12 mouse cellular contexts compared by ENCODE assay signal in the genomic region with DNA sequence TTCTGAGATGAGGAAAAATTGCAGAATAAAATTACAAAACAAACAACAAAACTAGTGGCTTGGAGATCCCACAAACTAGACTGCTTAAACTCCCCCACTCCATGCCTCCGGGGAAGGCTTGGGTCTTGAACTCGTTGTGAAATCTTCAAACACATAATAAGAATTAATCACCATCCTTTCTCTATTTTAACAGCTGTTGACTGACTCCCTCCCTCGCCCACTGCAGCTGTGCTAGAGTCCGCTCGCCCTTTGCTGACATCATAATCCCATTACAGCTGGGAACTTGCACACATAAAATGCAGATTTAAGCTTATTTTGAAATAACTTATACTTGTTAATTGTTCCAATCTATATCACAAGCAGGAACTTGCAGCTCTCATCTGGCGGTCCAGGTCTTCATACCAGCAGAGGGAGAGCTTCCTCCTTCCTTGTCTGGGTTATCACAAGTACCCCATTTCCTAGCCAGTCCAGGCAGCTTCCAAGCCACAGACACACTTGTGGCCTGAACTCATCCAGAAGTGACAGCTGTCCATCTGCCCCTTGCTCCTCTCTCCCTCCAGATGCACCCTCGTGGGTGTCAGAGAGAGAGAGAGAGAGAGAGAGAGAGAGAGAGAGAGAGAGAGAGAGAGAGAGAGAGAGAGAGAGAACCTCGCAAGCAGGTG.
A peak's percentile ranks its signal among the peaks of the same experiment; 100 is the strongest.
DNase-seq lines count a peak whose midpoint lies in the region; ATAC-seq and TF ChIP-seq lines count a peak whose summit lies in the region.
"Had no signal": no experiment of that assay in that cellular context is flagged by ENCODE, and none has a peak within 500 bp of the region (broad histone marks: within the 10 kb centered on the region; RNA-seq: fewer than 3 reads in every experiment).

No protein-coding gene starts in this region.

- no peak overlapping the region for H3K9ac ChIP-seq in embryonic facial prominence, embryonic 11.5 days (replicated peaks; ENCODE audit: low read length)
- H3K9ac ChIP-seq: embryonic facial prominence, embryonic 13.5 days had no signal

- no peak for TF ChIP-seq POLR2A in myocyte (IDR thresholded peaks at IDR 0.05; ENCODE audit: insufficient read length, low read depth)

- H3K79me2 ChIP-seq in myocyte (ENCODE audit: control insufficient read depth, insufficient read depth), result no peaks in the 10 kb centered on the region

- H3K27me3 ChIP-seq in embryonic facial prominence, embryonic 11.5 days (ENCODE audit: control insufficient read depth, insufficient read depth, low read length), result no peaks in the 10 kb centered on the region
- no peaks in the 10 kb centered on the region for H3K27me3 ChIP-seq in myocyte (ENCODE audit: control insufficient read depth, insufficient read depth, insufficient read length)

- H3K36me3 ChIP-seq in embryonic facial prominence, embryonic 11.5 days (replicated peaks; ENCODE audit: control insufficient read depth, insufficient read depth, low read depth, low read length), result no peaks in the 10 kb centered on the region
- no peaks in the 10 kb centered on the region for H3K36me3 ChIP-seq in myocyte (ENCODE audit: control insufficient read depth, insufficient read depth)
- H3K36me3 ChIP-seq: embryonic facial prominence, embryonic 13.5 days had no signal

- no peak overlapping the region for H3ac ChIP-seq in myocyte (ENCODE audit: control insufficient read depth, insufficient read length)

- peaks cover 7% of the 10 kb centered on the region for H3K4me1 ChIP-seq in embryonic facial prominence, embryonic 11.5 days (ENCODE audit: control insufficient read depth, insufficient read depth, low read length)

- no peak for ATAC-seq in embryonic facial prominence, embryonic 11.5 days (replicated peaks; ENCODE audit: insufficient number of reproducible peaks, low FRiP score, low TSS enrichment, low read depth)

- no peaks in the 10 kb centered on the region for H3K9me3 ChIP-seq in embryonic facial prominence, embryonic 11.5 days (replicated peaks; ENCODE audit: control insufficient read depth, low read length)
- H3K9me3 ChIP-seq: embryonic facial prominence, embryonic 13.5 days had no signal

- no peak overlapping the region for H3K27ac ChIP-seq in embryonic facial prominence, embryonic 11.5 days (replicated peaks; ENCODE audit: low read depth, low read length)
- H3K27ac ChIP-seq: embryonic facial prominence, embryonic 13.5 days had no signal

- no peak overlapping the region for H3K4me2 ChIP-seq in embryonic facial prominence, embryonic 11.5 days (ENCODE audit: low read depth, low read length)
- H3K4me2 ChIP-seq in myocyte (ENCODE audit: low read depth), result no peak overlapping the region
- H3K4me2 ChIP-seq: embryonic facial prominence, embryonic 13.5 days; liver, embryonic 11.5 days had no signal

- WGBS in embryonic facial prominence, embryonic 11.5 days, result 43% methylated on average over 8 of the region's 8 CpGs

- no peak overlapping the region for H3K4me3 ChIP-seq in embryonic facial prominence, embryonic 11.5 days (ENCODE audit: low read depth, low read length)
- no peak overlapping the region for H3K4me3 ChIP-seq in myocyte
- H3K4me3 ChIP-seq: embryonic facial prominence, embryonic 13.5 days had no signal

- DNase-seq in gastrocnemius, postnatal 14 days, result peak; percentile 41
- no peak for DNase-seq in gastrocnemius, adult 8-10 months (ENCODE audit: low spot score in 2 of 2)
- DNase-seq in kidney, postnatal 4 days, result peak; percentile 36 to 47
- DNase-seq in kidney, postnatal 36 days, result no peak
- peak; percentile 43 for DNase-seq in embryonic facial prominence, embryonic 11.5 days (ENCODE audit: low spot score)
- no peak for DNase-seq in left cerebral cortex, postnatal 14 days (ENCODE audit: low spot score in 2 of 2)
- DNase-seq in ovary, postnatal 10 days (ENCODE audit: low spot score), result no peak
- DNase-seq: cerebellum, adult 11 months; thymus, postnatal 36 days had no signal

- intact Hi-C loops in gastrocnemius, postnatal 14 days (cut with DNase I; ENCODE audit: low total_unique reads), result no loop called here
- intact Hi-C loops in left cerebral cortex, postnatal 14 days (cut with DNase I), result loop anchor here (5.0 kb wide), 1 partner anchor 197 kb away; no protein-coding TSS in a partner anchor

TF ChIP-seq in myocyte, 11 proteins besides CTCF, POLR2A, EP300 and RAD21:
- TF ChIP-seq CEBPB (IDR thresholded peaks at IDR 0.05; ENCODE audit: insufficient read depth, poor library complexity, severe bottlenecking) (0 out of 2 replicates have a peak, but pooled peaks have one; percentile 24), REST (IDR thresholded peaks at IDR 0.05; ENCODE audit: insufficient read depth, insufficient read length) (no peak), E2F4 (IDR thresholded peaks at IDR 0.05; ENCODE audit: insufficient read depth) (no peak), MYOD1 (IDR thresholded peaks at IDR 0.05; ENCODE audit: control insufficient read depth in 1 of 3, insufficient read length in 2 of 3, low read depth in 2 of 3) (peak in 2 of 3 experiments; percentile 84 to 85), MYOG (IDR thresholded peaks at IDR 0.05; ENCODE audit: control insufficient read depth in 1 of 3, insufficient read depth in 1 of 3, insufficient read length in 2 of 3, low read depth in 2 of 3) (peak in 1 of 3 experiments; percentile 32), TCF3 (IDR thresholded peaks at IDR 0.05; ENCODE audit: insufficient read length, low read depth) (no peak), POLR2AphosphoS2 (IDR thresholded peaks at IDR 0.05; ENCODE audit: insufficient read length, low read depth) (no peak), SRF (IDR thresholded peaks at IDR 0.05; ENCODE audit: control insufficient read depth, insufficient read length, low read depth) (no peak), TCF12 (IDR thresholded peaks at IDR 0.05; ENCODE audit: insufficient read depth, poor library complexity, severe bottlenecking) (no peak)

Comparison
In these comparisons a context has a peak if more than half of its experiments do, and no peak if none do; other contexts are left out.
1. DNase-seq: peak in gastrocnemius, postnatal 14 days (single experiment), kidney, postnatal 4 days (2 of 2) and embryonic facial prominence, embryonic 11.5 days (single experiment); none in gastrocnemius, adult 8-10 months (0 of 2), kidney, postnatal 36 days (0 of 2), left cerebral cortex, postnatal 14 days (0 of 2) and ovary, postnatal 10 days (single experiment).